Mouse (Mus musculus) olfactory bulb, adult 2 months (tissue): ENCODE results near the gene Pou2f3. TPM values are rescaled to one million over a fixed set of nuclear protein-coding genes. Genes with fewer than 3 reads are reported as not detected.

Experiments
- H3K27ac ChIP-seq: fragments of 200-500 bp; 2 replicates; pipeline ENCODE4 v1.5.1; 2012; ENCODE audit warnings: low read depth, low read length; ENCODE audit not compliant: insufficient read depth
- H3K4me1 ChIP-seq: fragments of 200-500 bp; 2 replicates; pipeline ENCODE4 v1.6.1; 2012; ENCODE audit warnings: low read length; ENCODE audit not compliant: control insufficient read depth, insufficient read depth
- H3K4me3 ChIP-seq: fragments of 200-500 bp; 2 replicates; pipeline ENCODE4 v1.5.1; 2012; ENCODE audit warnings: mild to moderate bottlenecking, low read depth, low read length, moderate library complexity; ENCODE audit not compliant: insufficient read depth
- CTCF ChIP-seq: fragments of 200-500 bp; IDR thresholded peaks from 2 replicates; pipeline ENCODE4 v1.5.1; 2012; ENCODE audit warnings: low read depth, mild to moderate bottlenecking, low read length, moderate library complexity; ENCODE audit not compliant: insufficient read depth
- POLR2A ChIP-seq: fragments of 200-500 bp; IDR thresholded peaks from 2 replicates; pipeline ENCODE4 v1.6.1; 2012; ENCODE audit warnings: mild to moderate bottlenecking, low read depth, low read length, moderate library complexity; ENCODE audit not compliant: insufficient read depth
- WGBS: fragments of 180-500 bp; shearing (Covaris S2); methylation state at CpG from one replicate; pipeline ENCODE4 v1.1.7; 2018; 5-methylcytosine and 5-hydroxymethylcytosine counted together
- polyA plus RNA-seq: library from polyadenylated mRNA; stranded (reverse); fragments of >200 nt; gene quantifications from 2 replicates; pipeline ENCODE4 v1.2.4, GENCODE M21; 2012; ENCODE audit warnings: low replicate concordance; ENCODE audit not compliant: missing spikeins, insufficient read depth, insufficient read length

Pou2f3 gene
- polyA plus RNA-seq, 1 experiment: not detected

- Histone ChIP-seq H3K4me3 (peak overlapping the region; percentile 84), H3K27ac (peak overlapping the region; percentile 78), H3K4me1 (peaks cover 5% of the 10 kb centered on the region)
- TF ChIP-seq POLR2A (no peak), CTCF (no peak)
- under 1% methylated on average over 40 of the region's 40 CpGs for WGBS
Observed at GRCm38 (mm10) chr9:43104873-43105663, 105.1 kb downstream of the Pou2f3 start.

- 1% methylated on average over 4 of the region's 4 CpGs for WGBS
- Histone ChIP-seq H3K4me1 (peaks cover 5% of the 10 kb centered on the region), H3K27ac (peak overlapping the region; percentile 78), H3K4me3 (peak overlapping the region; percentile 84)
- no peak for TF ChIP-seq POLR2A
- no peak for TF ChIP-seq CTCF
Observed at GRCm38 (mm10) chr9:43104526-43104872, 105.7 kb downstream of the Pou2f3 start.

- no peak for TF ChIP-seq POLR2A
- no peak for TF ChIP-seq CTCF
- Histone ChIP-seq H3K27ac (no peak overlapping the region), H3K4me3 (no peak overlapping the region), H3K4me1 (peaks cover 7% of the 10 kb centered on the region)
- 4% methylated on average over 4 of the region's 4 CpGs for WGBS
Observed at GRCm38 (mm10) chr9:43103675-43104299, 106.4 kb downstream of the Pou2f3 start.

- Histone ChIP-seq H3K4me3 (peak overlapping the region; percentile 37), H3K4me1 (peaks cover 8% of the 10 kb centered on the region), H3K27ac (no peak overlapping the region)
- WGBS: 84% methylated on average over 2 of the region's 2 CpGs
- no peak for TF ChIP-seq POLR2A
- TF ChIP-seq CTCF: no peak
Observed at GRCm38 (mm10) chr9:43102931-43103330, 107.2 kb downstream of the Pou2f3 start.

- Histone ChIP-seq H3K27ac (no peak overlapping the region), H3K4me1 (peaks cover 11% of the 10 kb centered on the region), H3K4me3 (no peak overlapping the region)
- 36% methylated on average over 8 of the region's 8 CpGs for WGBS
- TF ChIP-seq CTCF: no peak
- no peak for TF ChIP-seq POLR2A
Observed at GRCm38 (mm10) chr9:43101936-43102595, 108.1 kb downstream of the Pou2f3 start.

GRCm38 (mm10) chr9:43098922-43099321 lies 111.2 kb downstream of the Pou2f3 start:
- no peak for TF ChIP-seq POLR2A
- H3K4me3 ChIP-seq: no peak overlapping the region
- H3K27ac ChIP-seq: no peak overlapping the region
- H3K4me1 ChIP-seq: peaks cover 7% of the 10 kb centered on the region
- 36% methylated on average over 4 of the region's 4 CpGs for WGBS

- peaks cover 7% of the 10 kb centered on the region for H3K4me1 ChIP-seq
- H3K4me3 ChIP-seq: no peak overlapping the region
- 72% methylated on average over 3 of the region's 3 CpGs for WGBS
- no peak for TF ChIP-seq CTCF
- TF ChIP-seq POLR2A: no peak
- H3K27ac ChIP-seq: no peak overlapping the region
Observed at GRCm38 (mm10) chr9:43097801-43098557, 112.2 kb downstream of the Pou2f3 start.

GRCm38 (mm10) chr9:43096337-43096736 lies 113.8 kb downstream of the Pou2f3 start:
- H3K4me3 ChIP-seq: no peak overlapping the region

More at GRCm38 (mm10) chr9:43096337-43096736, 113.8 kb downstream of the Pou2f3 start:
- Histone ChIP-seq H3K4me1 (peaks cover 12% of the 10 kb centered on the region), H3K27ac (no peak overlapping the region)
- no peak for TF ChIP-seq CTCF
- no peak for TF ChIP-seq POLR2A
